Mouse (Mus musculus): ENCODE results near the gene Lars2.

GRCm38 (mm10) chr9:123386347-123386746 lies 19.6 kb downstream of the Lars2 start:
- TF ChIP-seq CTCF (IDR thresholded peaks at IDR 0.05; ENCODE audit: extremely low read depth, insufficient read depth, insufficient read length, insufficient replicate concordance), result no peak
- TF ChIP-seq POLR2A (IDR thresholded peaks at IDR 0.05; ENCODE audit: low read depth, low read length), result no peak

Measured in spleen, adult 2 months (tissue).